Mouse (Mus musculus): ENCODE measurements at regions not wholly inside any gene's neighbourhood (a gene's known extent, or its start where the extent isn't known, plus 50 kb on each side); places are given as distances from the start of the nearest gene placed in this dataset.

DNA sequence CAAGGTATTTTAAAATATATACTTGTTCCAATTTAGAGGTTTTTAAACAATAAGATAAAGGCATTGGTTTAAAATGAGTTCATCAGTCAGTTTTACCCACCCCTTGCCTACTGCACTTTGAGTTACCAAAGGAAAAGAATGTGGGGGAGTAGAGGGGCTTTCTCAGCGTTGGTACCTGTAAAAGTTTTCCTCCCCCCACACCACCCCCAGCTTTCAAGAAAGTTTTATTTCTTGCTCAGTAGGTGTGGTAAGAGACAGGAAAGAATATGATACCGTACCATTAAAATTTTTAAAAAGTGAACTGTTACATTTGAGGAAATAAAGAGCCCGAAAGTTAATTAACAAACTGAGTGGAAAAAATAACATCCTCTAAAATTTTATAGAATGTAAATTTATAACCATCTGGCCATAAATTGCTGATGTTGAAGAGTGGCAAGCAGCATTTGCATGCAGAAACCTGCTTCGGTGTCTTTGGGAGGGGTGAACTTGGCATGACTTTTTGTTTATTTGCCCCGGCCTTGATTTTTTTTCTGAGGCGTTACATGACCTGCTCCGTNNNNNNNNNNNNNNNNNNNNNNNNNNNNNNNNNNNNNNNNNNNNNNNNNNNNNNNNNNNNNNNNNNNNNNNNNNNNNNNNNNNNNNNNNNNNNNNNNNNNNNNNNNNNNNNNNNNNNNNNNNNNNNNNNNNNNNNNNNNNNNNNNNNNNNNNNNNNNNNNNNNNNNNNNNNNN, 346.1 kb downstream of the Tfec start:
- DNase-seq = no peak

DNA sequence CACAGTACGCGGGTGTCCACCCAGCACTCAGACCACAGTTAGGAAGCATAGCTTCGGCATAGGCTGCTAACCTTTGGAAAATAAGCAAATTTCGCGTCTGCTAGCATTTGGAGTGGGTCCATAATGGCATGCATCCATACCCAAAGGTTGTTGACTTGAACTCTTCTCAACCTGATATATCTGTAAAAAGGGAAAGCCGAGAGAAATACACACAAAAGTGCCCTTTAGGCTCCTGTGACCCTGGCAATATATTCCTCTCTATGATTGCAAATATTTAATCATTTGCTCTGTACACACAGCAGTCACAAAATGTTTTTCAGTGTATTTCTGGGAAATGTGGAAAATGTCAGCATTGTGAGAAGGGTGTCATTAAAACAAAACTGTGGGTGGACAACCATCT, 347.1 kb downstream of the Tfec start:
- DNase-seq = no peak

DNA sequence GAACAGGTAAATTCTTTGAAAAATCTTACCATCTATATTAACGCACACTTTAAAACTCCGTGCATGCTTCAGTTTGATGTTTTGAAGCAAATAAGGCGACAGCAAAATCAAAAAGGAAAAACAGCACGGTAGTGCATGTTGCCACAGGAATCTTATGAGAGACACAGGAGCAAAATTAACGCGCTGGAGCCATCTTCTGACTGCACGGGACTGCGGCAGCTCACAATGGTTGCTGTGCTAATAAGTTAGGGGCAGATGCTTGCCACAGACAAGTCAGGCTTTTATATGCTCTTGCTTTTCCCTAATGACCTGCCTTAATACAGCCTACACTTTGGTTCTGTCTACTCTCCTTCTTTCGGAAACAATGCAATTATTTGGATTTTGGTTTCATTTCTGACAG, 347.8 kb downstream of the Tfec start:
- peak; percentile 52 for DNase-seq

DNA sequence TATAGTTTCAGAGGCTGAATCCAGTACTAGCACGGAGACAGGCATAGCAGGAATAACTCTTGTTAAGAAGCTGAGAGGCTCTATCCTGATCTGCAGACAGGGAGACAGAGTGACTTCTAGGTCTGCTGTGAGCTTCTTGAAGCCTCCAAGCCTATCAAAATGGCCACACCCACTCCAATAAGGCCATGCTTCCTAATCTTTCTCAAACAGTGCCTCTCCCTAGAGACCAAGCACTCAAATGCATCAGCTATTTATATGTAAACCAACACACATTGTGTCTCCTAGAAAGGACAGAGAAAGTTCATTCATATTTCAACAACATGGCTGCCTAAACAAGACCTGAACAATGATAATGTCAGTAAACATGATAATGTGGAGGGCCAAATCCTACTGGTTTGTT, 384.2 kb downstream of the Tfec start:
- no peak for DNase-seq

DNA sequence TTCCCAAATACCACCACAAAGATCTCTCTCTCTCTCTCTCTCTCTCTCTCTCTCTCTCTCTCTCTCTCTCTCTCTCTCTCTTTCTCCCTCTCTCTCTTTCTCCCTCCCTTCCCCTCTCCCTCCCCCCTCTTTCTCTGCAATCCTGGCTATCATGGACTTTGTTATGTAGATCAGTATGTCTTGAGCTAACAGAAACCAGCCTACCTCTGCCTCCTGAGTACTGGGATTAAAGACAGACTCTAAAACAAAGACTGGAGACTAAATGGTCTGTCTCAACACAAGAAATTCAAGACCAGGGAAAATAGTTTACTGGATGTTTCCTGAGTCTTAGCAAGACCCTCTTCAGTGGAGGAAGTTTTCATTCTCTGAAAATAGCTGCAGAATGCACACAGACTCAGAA, 384.7 kb downstream of the Tfec start:
- DNase-seq = no peak

DNA sequence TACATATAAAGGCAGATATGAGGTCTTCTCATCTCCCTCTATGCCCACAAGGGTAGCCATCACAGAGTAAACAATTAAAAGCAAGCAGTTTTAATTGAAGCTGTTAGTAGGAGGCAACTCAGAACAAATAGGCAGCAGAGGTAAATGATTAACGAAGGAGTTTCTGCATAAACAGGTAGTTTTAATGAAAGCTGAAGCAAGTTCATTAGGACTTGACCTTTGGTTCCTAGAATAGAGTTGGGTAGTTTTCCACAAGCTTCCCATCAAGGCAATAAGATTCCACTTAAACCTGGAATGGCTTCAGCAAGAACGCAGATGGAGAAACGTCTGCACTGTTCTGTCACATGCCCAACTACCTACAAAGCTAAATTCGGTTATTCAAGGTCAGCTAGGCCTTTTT, 394.4 kb downstream of the Tfec start:
- no peak for DNase-seq

DNA sequence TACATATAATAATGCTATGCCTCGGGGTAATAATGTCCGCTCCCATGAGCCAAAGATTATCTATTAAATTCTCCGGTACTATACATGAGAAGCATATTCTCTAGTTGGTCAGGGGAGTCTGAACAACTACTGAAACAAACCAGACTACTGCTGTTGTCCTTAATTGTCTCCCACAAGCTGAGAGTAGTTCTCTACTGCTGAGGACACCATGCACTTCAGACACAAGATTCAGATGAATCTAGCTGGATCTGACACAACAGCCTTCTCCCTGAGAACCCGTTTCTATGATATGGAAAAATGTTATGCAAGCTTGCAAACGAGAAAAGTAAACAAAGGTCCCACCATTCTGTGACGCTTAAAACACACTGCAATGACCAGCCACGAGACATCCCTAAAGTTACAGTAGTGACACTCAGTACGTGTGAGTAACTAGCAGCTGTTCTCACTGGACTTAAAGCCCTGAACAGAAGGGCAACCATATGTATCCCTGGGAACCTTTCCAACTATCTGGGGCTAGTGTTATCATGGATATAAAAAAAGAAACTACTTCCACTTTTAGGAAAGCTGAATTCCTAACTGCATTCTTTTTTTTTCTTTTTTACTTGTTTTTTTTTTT, 411.1 kb downstream of the Tfec start:
- peak; percentile 13 for DNase-seq

DNA sequence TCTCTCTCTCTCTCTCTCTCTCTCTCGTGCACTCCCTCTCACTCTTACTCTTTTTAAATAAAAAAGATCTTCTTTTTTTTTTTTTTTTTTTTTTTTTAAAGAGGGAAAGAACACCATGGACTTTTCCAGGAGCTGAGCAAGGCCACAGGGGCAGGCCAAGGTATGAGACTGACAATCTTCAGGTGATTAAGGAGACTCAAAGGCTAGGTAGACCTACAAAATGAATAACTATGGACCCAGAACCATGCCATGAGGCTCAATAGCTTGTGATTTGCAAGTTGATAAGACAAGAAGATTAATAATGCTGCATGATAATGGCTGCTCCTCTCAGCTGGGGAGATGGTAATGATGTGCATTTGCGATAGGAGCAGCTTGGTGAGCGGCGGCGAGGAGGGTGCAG, 414.9 kb downstream of the Tfec start:
- no peak for DNase-seq

DNA sequence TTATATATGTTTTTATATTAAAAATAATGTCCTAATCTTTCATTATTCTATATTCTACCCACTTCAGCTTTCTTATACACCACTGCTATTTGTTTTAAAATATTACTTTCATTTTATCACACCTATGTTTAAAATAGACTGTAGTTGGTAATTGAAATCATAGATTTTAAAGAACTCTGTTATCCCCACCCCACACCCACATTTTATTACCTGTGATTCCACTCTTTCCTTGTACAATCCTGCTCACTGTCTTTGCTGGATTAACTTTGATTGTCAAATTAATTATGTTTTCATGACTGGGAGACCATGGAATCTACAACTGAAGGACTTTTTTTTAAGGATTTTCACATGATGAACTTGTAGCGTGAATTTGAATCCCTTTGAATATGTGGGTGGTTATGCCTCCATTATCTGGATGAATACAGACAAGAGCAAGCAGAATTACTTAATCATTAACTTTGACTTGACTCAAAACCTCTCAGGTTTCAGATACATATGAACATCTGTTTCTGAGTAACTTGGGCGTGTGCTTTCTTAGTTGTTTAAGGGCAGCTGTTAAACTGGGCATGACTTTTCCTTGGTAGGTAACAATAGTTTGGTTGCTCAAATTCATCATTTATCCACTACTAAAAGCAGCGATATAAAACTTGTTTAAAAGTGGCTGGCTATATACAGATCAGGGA, 429.4 kb downstream of the Tfec start:
- no peak for DNase-seq

DNA sequence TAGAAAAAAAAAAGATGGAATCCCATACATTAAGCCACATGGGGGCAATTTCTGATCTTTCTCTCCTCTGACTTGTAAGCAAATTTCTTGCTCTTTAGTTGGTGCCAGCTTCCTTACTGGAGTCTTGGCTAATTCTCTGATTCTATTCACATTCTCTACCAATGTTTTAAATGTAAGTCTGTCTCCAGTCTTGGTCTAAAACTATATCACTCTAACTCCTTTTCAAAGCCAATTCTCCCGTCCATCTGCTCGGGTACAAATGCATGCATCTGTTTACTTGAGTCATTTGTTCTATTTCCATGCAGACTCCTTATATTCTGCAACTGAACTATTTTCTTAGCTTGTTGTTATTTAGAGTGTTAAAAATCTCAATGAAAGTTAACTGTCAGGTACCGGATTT, 440.0 kb downstream of the Tfec start:
- DNase-seq = no peak

Data from right cerebral cortex, postnatal 4 days (tissue).